Mouse (Mus musculus): ENCODE measurements at regions not wholly inside any gene's neighbourhood (a gene's known extent, or its start where the extent isn't known, plus 50 kb on each side); places are given as distances from the start of the nearest gene placed in this dataset.

GRCm38 (mm10) chr8:90504521-90504920, 156.4 kb upstream of the Tox3 start:
- in situ Hi-C loops (cut with MboI, MseI), result no loop called here

- in situ Hi-C loops (cut with MboI, MseI), result no loop called here
These were observed 155.2 kb upstream of the Tox3 start for GRCm38 (mm10) chr8:90503306-90503705.

GRCm38 (mm10) chr8:90502879-90503278, 154.7 kb upstream of the Tox3 start:
- in situ Hi-C loops (cut with MboI, MseI), result no loop called here

- in situ Hi-C loops (cut with MboI, MseI), result no loop called here
These were observed 151.2 kb upstream of the Tox3 start for GRCm38 (mm10) chr8:90499315-90499714.

GRCm38 (mm10) chr8:90496658-90497163, 148.6 kb upstream of the Tox3 start:
- in situ Hi-C loops (cut with MboI, MseI), result no loop called here

- in situ Hi-C loops (cut with MboI, MseI), result no loop called here
These were observed 147.8 kb upstream of the Tox3 start for GRCm38 (mm10) chr8:90495943-90496371.

GRCm38 (mm10) chr8:90492521-90493225, 144.5 kb upstream of the Tox3 start:
- in situ Hi-C loops (cut with MboI, MseI), result no loop called here

- in situ Hi-C loops (cut with MboI, MseI), result no loop called here
These were observed 143.5 kb upstream of the Tox3 start for GRCm38 (mm10) chr8:90491691-90492090.

GRCm38 (mm10) chr8:90490734-90491441, 142.7 kb upstream of the Tox3 start:
- in situ Hi-C loops (cut with MboI, MseI), result no loop called here

GRCm38 (mm10) chr8:90486556-90486955, 138.4 kb upstream of the Tox3 start:
- in situ Hi-C loops (cut with MboI, MseI), result no loop called here

GRCm38 (mm10) chr8:90478149-90478548, 130.0 kb upstream of the Tox3 start:
- in situ Hi-C loops (cut with MboI, MseI), result no loop called here

- in situ Hi-C loops (cut with MboI, MseI), result no loop called here
These were observed 125.9 kb upstream of the Tox3 start for GRCm38 (mm10) chr8:90474066-90474465.

- in situ Hi-C loops (cut with MboI, MseI), result no loop called here
These were observed 122.7 kb upstream of the Tox3 start for GRCm38 (mm10) chr8:90470826-90471225.

GRCm38 (mm10) chr8:90463708-90464107, 115.6 kb upstream of the Tox3 start:
- in situ Hi-C loops (cut with MboI, MseI), result no loop called here

GRCm38 (mm10) chr8:90455321-90455720, 107.2 kb upstream of the Tox3 start:
- in situ Hi-C loops (cut with MboI, MseI), result no loop called here

GRCm38 (mm10) chr8:90454130-90454529, 106.0 kb upstream of the Tox3 start:
- in situ Hi-C loops (cut with MboI, MseI), result loop anchor here in 1 of 2 experiments (5.0 kb wide), 1 partner anchor 42 kb away; no protein-coding TSS in a partner anchor

GRCm38 (mm10) chr8:90441058-90441851, 93.1 kb upstream of the Tox3 start:
- in situ Hi-C loops (cut with MboI, MseI), result no loop called here

- in situ Hi-C loops (cut with MboI, MseI), result loop anchor here in 1 of 2 experiments (5.0 kb wide), 1 partner anchor 38 kb away; no protein-coding TSS in a partner anchor
These were observed 65.9 kb upstream of the Tox3 start for GRCm38 (mm10) chr8:90414021-90414420.

Data from T-helper 17 cell (primary cell).